Mouse (Mus musculus) limb, embryonic 11.5 days (tissue): ENCODE results near the gene Hist4h4. TPM values are rescaled to one million over a fixed set of nuclear protein-coding genes. Genes with fewer than 3 reads are reported as not detected.

Source experiments
- ATAC-seq: fragments of 200-750 bp; cut with Nextera tagmentation; 2 replicates; pipeline ENCODE4 v1.8.0; 2017; ENCODE audit warnings: low read depth; ENCODE audit not compliant: insufficient number of reproducible peaks, low FRiP score, low TSS enrichment
- DNase-seq: peaks from one replicate; pipeline ENCODE4 v3.0.0-alpha.2; 2015; ENCODE audit warnings: low spot score
- H3K27ac ChIP-seq: fragments of 300-500 bp; sonication (generic); replicated peaks from 2 replicates; pipeline ENCODE4 v1.5.1; 2014; ENCODE audit warnings: low read depth, mild to moderate bottlenecking, low read length
- H3K27me3 ChIP-seq: fragments of 300-500 bp; sonication (generic); 2 replicates; pipeline ENCODE4 v1.6.1; 2014; ENCODE audit warnings: mild to moderate bottlenecking, low read length, mixed read lengths; ENCODE audit not compliant: control insufficient read depth, insufficient read depth
- H3K36me3 ChIP-seq: fragments of 300-500 bp; sonication (generic); 2 replicates; pipeline ENCODE4 v1.6.1; 2014; ENCODE audit warnings: mild to moderate bottlenecking, low read length, moderate library complexity, mixed read lengths; ENCODE audit not compliant: control insufficient read depth, insufficient read depth
- H3K4me1 ChIP-seq: fragments of 300-500 bp; sonication (generic); 2 replicates; pipeline ENCODE4 v1.6.1; 2014; ENCODE audit warnings: low read length, mixed read lengths; ENCODE audit not compliant: control insufficient read depth, insufficient read depth
- H3K4me2 ChIP-seq: fragments of 300-500 bp; sonication (generic); 2 replicates; pipeline ENCODE4 v1.6.1; 2014; ENCODE audit warnings: low read depth, mild to moderate bottlenecking, moderate library complexity; ENCODE audit not compliant: severe bottlenecking
- H3K4me3 ChIP-seq: fragments of 300-500 bp; sonication (generic); 2 replicates; pipeline ENCODE4 v1.5.1; 2014; ENCODE audit warnings: low read depth, low read length
- H3K9ac ChIP-seq: fragments of 300-500 bp; sonication (generic); 2 replicates; pipeline ENCODE4 v1.6.1; 2014; ENCODE audit warnings: mild to moderate bottlenecking, low read length
- H3K9me3 ChIP-seq: fragments of 300-500 bp; sonication (generic); 2 replicates; pipeline ENCODE4 v1.6.1; 2016; ENCODE audit warnings: low read length; ENCODE audit not compliant: control insufficient read depth
- WGBS: fragments of 180-500 bp; shearing (Covaris S2); extraction: QIAGEN DNeasy Blood & Tissue Kit; methylation state at CpG from one replicate; pipeline ENCODE4 v1.1.7; 2014; 5-methylcytosine and 5-hydroxymethylcytosine counted together
- polyA plus RNA-seq: library from polyadenylated mRNA; unstranded; fragments of >200 nt; fragmentation: Nextera tagmentation; extraction: Ambion mirVana; gene quantifications from 2 replicates; pipeline ENCODE4 v1.2.1, GENCODE M21; 2014

The Hist4h4 gene
- polyA plus RNA-seq, 1 experiment from 2014 or later = 0.96 TPM

GRCm38 (mm10) chr6:136827116-136827515 is 22.9 kb upstream of the Hist4h4 start:
- no peak for ATAC-seq
- WGBS = 19% methylated on average over 7 of the region's 7 CpGs

GRCm38 (mm10) chr6:136824987-136825386 is 20.8 kb upstream of the Hist4h4 start:
- no peak for DNase-seq
- Histone ChIP-seq H3K4me2 (no peak overlapping the region), H3K4me1 (no peaks in the 10 kb centered on the region), H3K27me3 (no peaks in the 10 kb centered on the region), H3K36me3 (peaks cover 35% of the 10 kb centered on the region), H3K9me3 (no peaks in the 10 kb centered on the region), H3K9ac (no peak overlapping the region), H3K27ac (no peak overlapping the region), H3K4me3 (no peak overlapping the region)
- WGBS = 90% methylated on average over 8 of the region's 8 CpGs
- ATAC-seq = no peak

More at GRCm38 (mm10) chr6:136827116-136827515, 22.9 kb upstream of the Hist4h4 start:
- Histone ChIP-seq H3K27ac (no peak overlapping the region), H3K27me3 (no peaks in the 10 kb centered on the region), H3K4me3 (peak overlapping the region; percentile 94), H3K36me3 (peaks cover 14% of the 10 kb centered on the region; the same call in 1 of the 2 replicates), H3K9me3 (no peaks in the 10 kb centered on the region), H3K4me1 (no peaks in the 10 kb centered on the region), H3K9ac (peak overlapping the region; percentile 95), H3K4me2 (peak overlapping the region; percentile 83)
- no peak for DNase-seq

GRCm38 (mm10) chr6:136821086-136821485 is 16.9 kb upstream of the Hist4h4 start:
- WGBS = 92% methylated on average over 18 of the region's 18 CpGs
- no peak for DNase-seq
- no peak overlapping the region for H3K4me2 ChIP-seq
- no peak overlapping the region for H3K27ac ChIP-seq
- ATAC-seq = no peak
- no peaks in the 10 kb centered on the region for H3K9me3 ChIP-seq
- H3K27me3 ChIP-seq = no peaks in the 10 kb centered on the region
- no peaks in the 10 kb centered on the region for H3K4me1 ChIP-seq
- peaks cover 54% of the 10 kb centered on the region for H3K36me3 ChIP-seq
- H3K9ac ChIP-seq = no peak overlapping the region
- H3K4me3 ChIP-seq = no peak overlapping the region

- H3K9me3 ChIP-seq = no peaks in the 10 kb centered on the region
- H3K4me3 ChIP-seq = no peak overlapping the region
- H3K9ac ChIP-seq = no peak overlapping the region
- H3K4me2 ChIP-seq = no peak overlapping the region
- ATAC-seq (no peak), DNase-seq (no peak)
- 95% methylated on average over 21 of the region's 21 CpGs for WGBS
- H3K36me3 ChIP-seq = peaks cover 59% of the 10 kb centered on the region
- H3K27ac ChIP-seq = no peak overlapping the region
- no peaks in the 10 kb centered on the region for H3K4me1 ChIP-seq
- H3K27me3 ChIP-seq = no peaks in the 10 kb centered on the region
Observed at GRCm38 (mm10) chr6:136820381-136820780, 16.2 kb upstream of the Hist4h4 start.

GRCm38 (mm10) chr6:136817549-136817948 is 13.3 kb upstream of the Hist4h4 start:
- Histone ChIP-seq H3K9ac (no peak overlapping the region), H3K4me3 (no peak overlapping the region), H3K27me3 (no peaks in the 10 kb centered on the region), H3K4me1 (no peaks in the 10 kb centered on the region), H3K27ac (no peak overlapping the region), H3K36me3 (peaks cover 63% of the 10 kb centered on the region), H3K4me2 (no peak overlapping the region), H3K9me3 (no peaks in the 10 kb centered on the region)
- no peak for DNase-seq
- ATAC-seq = no peak
- WGBS = 91% methylated on average over 3 of the region's 3 CpGs

- no peak overlapping the region for H3K4me2 ChIP-seq
- no peak overlapping the region for H3K4me3 ChIP-seq
- WGBS = 95% methylated on average over 21 of the region's 21 CpGs
- H3K27ac ChIP-seq = no peak overlapping the region
- peaks cover 60% of the 10 kb centered on the region for H3K36me3 ChIP-seq
- no peaks in the 10 kb centered on the region for H3K4me1 ChIP-seq
- H3K9ac ChIP-seq = no peak overlapping the region
- DNase-seq (no peak), ATAC-seq (no peak)
- no peaks in the 10 kb centered on the region for H3K9me3 ChIP-seq
- no peaks in the 10 kb centered on the region for H3K27me3 ChIP-seq
Observed at GRCm38 (mm10) chr6:136816826-136817225, 12.6 kb upstream of the Hist4h4 start.

GRCm38 (mm10) chr6:136815381-136815780 is 11.2 kb upstream of the Hist4h4 start:
- 94% methylated on average over 7 of the region's 7 CpGs for WGBS
- Histone ChIP-seq H3K4me3 (no peak overlapping the region), H3K9me3 (no peaks in the 10 kb centered on the region), H3K36me3 (peaks cover 46% of the 10 kb centered on the region), H3K4me2 (no peak overlapping the region), H3K4me1 (no peaks in the 10 kb centered on the region), H3K27me3 (no peaks in the 10 kb centered on the region), H3K9ac (no peak overlapping the region), H3K27ac (no peak overlapping the region)
- no peak for DNase-seq
- no peak for ATAC-seq

- no peak for ATAC-seq
- 47% methylated on average over 4 of the region's 4 CpGs for WGBS
Observed at GRCm38 (mm10) chr6:136813117-136813516, 8.9 kb upstream of the Hist4h4 start.

GRCm38 (mm10) chr6:136811196-136811595 is 7.0 kb upstream of the Hist4h4 start:
- Histone ChIP-seq H3K4me2 (no peak overlapping the region), H3K9ac (no peak overlapping the region), H3K4me1 (no peaks in the 10 kb centered on the region), H3K27me3 (no peaks in the 10 kb centered on the region), H3K36me3 (peaks cover 24% of the 10 kb centered on the region), H3K27ac (no peak overlapping the region), H3K4me3 (no peak overlapping the region), H3K9me3 (no peaks in the 10 kb centered on the region)
- ATAC-seq (no peak), DNase-seq (no peak)
- 89% methylated on average over 10 of the region's 10 CpGs for WGBS

More at GRCm38 (mm10) chr6:136813117-136813516, 8.9 kb upstream of the Hist4h4 start:
- no peak overlapping the region for H3K4me3 ChIP-seq
- no peaks in the 10 kb centered on the region for H3K27me3 ChIP-seq
- DNase-seq = no peak
- no peaks in the 10 kb centered on the region for H3K9me3 ChIP-seq
- no peaks in the 10 kb centered on the region for H3K4me1 ChIP-seq
- H3K9ac ChIP-seq = no peak overlapping the region
- H3K36me3 ChIP-seq = peaks cover 36% of the 10 kb centered on the region
- no peak overlapping the region for H3K4me2 ChIP-seq
- H3K27ac ChIP-seq = no peak overlapping the region
